Mouse (Mus musculus) heart, postnatal 25 days (tissue): ENCODE results near the gene Dynll1. TPM values are rescaled to one million over a fixed set of nuclear protein-coding genes. Genes with fewer than 3 reads are reported as not detected.

Experiments
- DNase-seq: peaks from one replicate; pipeline ENCODE4 v3.0.0; 2022; ENCODE audit warnings: low spot score
- intact Hi-C: fragments of 180-260 bp; cut with DNase I; formaldehyde crosslinking; loops from one replicate; pipeline ENCODE4 v1.15.1; 2025
- total RNA-seq, 2 experiments: library from RNA; stranded (reverse); gene quantifications; 2 replicates each; pipeline ENCODE4 v1.2.3; 2021

Dynll1 gene
- total RNA-seq, 2 experiments from 2014 or later, result 90.1 to 120 TPM

- intact Hi-C loops, result no loop called here
- peak; percentile 95 for DNase-seq
These were observed 27.8 kb downstream of the Dynll1 start, which contains the start of gene Rnf10 for GRCm38 (mm10) chr5:115272812-115273548. Rnf10 (minus strand) TSS chr5:115272898.

GRCm38 (mm10) chr5:115271931-115272811 lies 28.6 kb downstream of the Dynll1 start:
- DNase-seq, result no peak
- intact Hi-C loops, result no loop called here

- no peak for DNase-seq
- intact Hi-C loops, result no loop called here
These were observed 30.8 kb downstream of the Dynll1 start for GRCm38 (mm10) chr5:115269969-115270368.

GRCm38 (mm10) chr5:115268266-115268665 lies 32.5 kb downstream of the Dynll1 start:
- DNase-seq, result no peak
- intact Hi-C loops, result no loop called here

GRCm38 (mm10) chr5:115267469-115268045 lies 33.2 kb downstream of the Dynll1 start:
- no peak for DNase-seq
- intact Hi-C loops, result no loop called here

GRCm38 (mm10) chr5:115266787-115267468 lies 33.9 kb downstream of the Dynll1 start:
- intact Hi-C loops, result no loop called here
- DNase-seq, result no peak

GRCm38 (mm10) chr5:115266340-115266739 lies 34.5 kb downstream of the Dynll1 start:
- DNase-seq, result no peak
- intact Hi-C loops, result no loop called here

GRCm38 (mm10) chr5:115262502-115263291 lies 38.1 kb downstream of the Dynll1 start:
- intact Hi-C loops, result no loop called here
- DNase-seq, result no peak

- intact Hi-C loops, result no loop called here
- no peak for DNase-seq
These were observed 38.9 kb downstream of the Dynll1 start for GRCm38 (mm10) chr5:115261880-115262279.

- DNase-seq, result no peak
- intact Hi-C loops, result no loop called here
These were observed 39.7 kb downstream of the Dynll1 start for GRCm38 (mm10) chr5:115261141-115261540.

- intact Hi-C loops, result no loop called here
- DNase-seq, result no peak
These were observed 40.4 kb downstream of the Dynll1 start for GRCm38 (mm10) chr5:115260356-115260755.

GRCm38 (mm10) chr5:115256909-115257546 lies 43.8 kb downstream of the Dynll1 start:
- DNase-seq, result no peak
- intact Hi-C loops, result no loop called here

- intact Hi-C loops, result no loop called here
- no peak for DNase-seq
These were observed 45.3 kb downstream of the Dynll1 start for GRCm38 (mm10) chr5:115255472-115255871.

Other genes with a start within 250 kb of the Dynll1 start
- gene Gm10401, start 202.7 kb downstream of the Dynll1 start, total RNA-seq, result not detected
- gene Acads, start 181.7 kb downstream of the Dynll1 start, total RNA-seq, result 100 to 1,000 TPM; 189 to 199 TPM
- gene Unc119b, start 166.0 kb downstream of the Dynll1 start, total RNA-seq, result 10 to 100 TPM; 18.9 to 21.9 TPM
- 10 to 100 TPM; 74.6 to 75.8 TPM for gene Mlec, start 142.8 kb downstream of the Dynll1 start, total RNA-seq
- 1 to 10 TPM; 2.7 to 3.0 TPM for gene Cabp1, start 106.6 kb downstream of the Dynll1 start, total RNA-seq
- 10 to 100 TPM; 31.6 to 37.8 TPM for gene Pop5, start 65.2 kb downstream of the Dynll1 start, total RNA-seq
- gene Rnf10, start 28.1 kb downstream of the Dynll1 start, total RNA-seq, result 100 to 1,000 TPM; 389 to 406 TPM
- 100 to 1,000 TPM; 159 to 164 TPM for gene Coq5, start 21.3 kb downstream of the Dynll1 start, total RNA-seq
- 10 to 100 TPM; 18.5 to 20.6 TPM for gene Srsf9, start 26.2 kb upstream of the Dynll1 start, total RNA-seq
- gene Gatc, start 40.2 kb upstream of the Dynll1 start, total RNA-seq, result 10 to 100 TPM; 16.9 to 17.6 TPM
- gene Triap1, start 40.2 kb upstream of the Dynll1 start, total RNA-seq, result 10 to 100 TPM; 23.8 to 26.2 TPM
- gene Cox6a1, start 48.0 kb upstream of the Dynll1 start, total RNA-seq, result 100 to 1,000 TPM; 282 to 287 TPM
- gene Msi1, start 128.6 kb upstream of the Dynll1 start, total RNA-seq, result 1 to 10 TPM in 1 of 2 experiments, under 1 TPM in 1; 0.98 to 1.3 TPM
- not detected for gene Pla2g1b, start 165.3 kb upstream of the Dynll1 start, total RNA-seq
- gene Sirt4, start 183.7 kb upstream of the Dynll1 start, total RNA-seq, result 10 to 100 TPM; 16.8 to 18.5 TPM
- 10 to 100 TPM; 34.4 to 39.5 TPM for gene Pxn, start 205.7 kb upstream of the Dynll1 start, total RNA-seq